Mouse (Mus musculus): ENCODE results near the gene Hivep3.

- no peak for TF ChIP-seq CTCF (IDR thresholded peaks at IDR 0.05; ENCODE audit: control insufficient read depth, insufficient read depth, insufficient replicate concordance, low read depth, low read length)
- no peak for TF ChIP-seq POLR2A (IDR thresholded peaks at IDR 0.05; ENCODE audit: control insufficient read depth, low read depth, low read length)
Observed at GRCm38 (mm10) chr4:119861001-119861400, 127.4 kb downstream of the Hivep3 start.
